8 mouse cellular contexts compared by ENCODE assay signal in genomic region chr7:38166930-38167645, GRCm38 (mm10). TPM values are rescaled to one million over a fixed set of nuclear protein-coding genes. Genes with fewer than 3 reads are reported as not detected.
DNase-seq lines count a peak whose midpoint lies in the region; ATAC-seq and TF ChIP-seq lines count a peak whose summit lies in the region.

No protein-coding gene starts in this region.

- peak overlapping the region; percentile 53 for H3K9ac ChIP-seq in heart, embryonic 14.5 days (ENCODE audit: low read length)
- H3K9ac ChIP-seq in intestine, embryonic 14.5 days (ENCODE audit: low read length) = no peak overlapping the region
- H3K9ac ChIP-seq in midbrain, embryonic 13.5 days (replicated peaks) = no peak overlapping the region

- ATAC-seq in heart, embryonic 14.5 days (ENCODE audit: insufficient number of reproducible peaks, insufficient read depth, low FRiP score, low read depth) = peak; percentile 40; the same call in 1 of the 2 replicates
- ATAC-seq in intestine, embryonic 14.5 days (replicated peaks; ENCODE audit: low FRiP score, low TSS enrichment, low read depth) = 0 out of 2 replicates have a peak, but pooled peaks have one; percentile 53
- ATAC-seq in midbrain, embryonic 13.5 days = 0 out of 2 replicates have a peak, but pooled peaks have one; percentile 46

- TF ChIP-seq CTCF in brain, embryonic 14.5 days (IDR thresholded peaks at IDR 0.05; ENCODE audit: borderline replicate concordance, extremely low read depth, insufficient read depth, insufficient read length) = no peak

- no peaks in the 10 kb centered on the region for H3K36me3 ChIP-seq in heart, embryonic 14.5 days (ENCODE audit: control insufficient read depth, insufficient read depth, low read length)
- no peaks in the 10 kb centered on the region for H3K36me3 ChIP-seq in intestine, embryonic 14.5 days (ENCODE audit: control insufficient read depth, insufficient read depth, low read length)
- H3K36me3 ChIP-seq in midbrain, embryonic 13.5 days = no peaks in the 10 kb centered on the region

- peak overlapping the region; percentile 19 to 30 for H3K4me3 ChIP-seq in heart, embryonic 14.5 days (ENCODE audit: control insufficient read depth in 1 of 2, insufficient read depth in 1 of 2, low read depth in 1 of 2, low read length in 2 of 2)
- H3K4me3 ChIP-seq in intestine, embryonic 14.5 days (ENCODE audit: low read depth, low read length) = peak overlapping the region; percentile 11; the same call in 1 of the 2 replicates
- H3K4me3 ChIP-seq in midbrain, embryonic 13.5 days (replicated peaks) = no peak overlapping the region

- 6% methylated on average over 21 of the region's 21 CpGs for WGBS in heart, embryonic 14.5 days
- 21% methylated on average over 21 of the region's 21 CpGs for WGBS in intestine, embryonic 14.5 days
- 71% methylated on average over 21 of the region's 21 CpGs for WGBS in midbrain, embryonic 13.5 days

- H3K4me2 ChIP-seq in heart, embryonic 14.5 days (ENCODE audit: low read length) = peak overlapping the region; percentile 74
- peak overlapping the region; percentile 45 for H3K4me2 ChIP-seq in intestine, embryonic 14.5 days (ENCODE audit: low read length)
- H3K4me2 ChIP-seq in midbrain, embryonic 13.5 days (replicated peaks) = peak overlapping the region; percentile 16

- TF ChIP-seq POLR2A in brain, embryonic 14.5 days (IDR thresholded peaks at IDR 0.05; ENCODE audit: borderline replicate concordance, extremely low read depth, insufficient read depth, insufficient read length, poor library complexity, severe bottlenecking) = no peak

- DNase-seq in heart, postnatal 36 days = no peak
- DNase-seq in brain, embryonic 14.5 days (ENCODE audit: low read depth) = peak; percentile 24
- DNase-seq in intestine, embryonic 14.5 days (ENCODE audit: low spot score) = peak; percentile 62
- no peak for DNase-seq in spleen, adult 12 weeks (ENCODE audit: low spot score)
- DNase-seq in right cerebral cortex, postnatal 4 days = no peak
- no peak for DNase-seq in layer of hippocampus, adult 18-20 months (ENCODE audit: low spot score in 2 of 2)

- no peak overlapping the region; a peak in 1 of 4 replicates for H3K27ac ChIP-seq in heart, embryonic 14.5 days (replicated peaks in 1 of 2; ENCODE audit: control insufficient read depth in 1 of 2, insufficient read depth in 1 of 2, low read depth in 2 of 2, low read length in 2 of 2)
- no peak overlapping the region for H3K27ac ChIP-seq in intestine, embryonic 14.5 days (ENCODE audit: low read depth)
- H3K27ac ChIP-seq in midbrain, embryonic 13.5 days = no peak overlapping the region

- no peaks in the 10 kb centered on the region for H3K9me3 ChIP-seq in heart, embryonic 14.5 days (ENCODE audit: control insufficient read depth, low read length)
- no peaks in the 10 kb centered on the region for H3K9me3 ChIP-seq in intestine, embryonic 14.5 days (ENCODE audit: control insufficient read depth, low read length)
- no peaks in the 10 kb centered on the region for H3K9me3 ChIP-seq in midbrain, embryonic 13.5 days

- no peaks in the 10 kb centered on the region for H3K27me3 ChIP-seq in heart, embryonic 14.5 days (ENCODE audit: control insufficient read depth, insufficient read depth, low read length)
- H3K27me3 ChIP-seq in intestine, embryonic 14.5 days (replicated peaks; ENCODE audit: control insufficient read depth, insufficient read depth, low read length) = no peaks in the 10 kb centered on the region
- no peaks in the 10 kb centered on the region for H3K27me3 ChIP-seq in midbrain, embryonic 13.5 days

- intact Hi-C loops in heart, postnatal 36 days (cut with DNase I) = no loop called here

- H3K4me1 ChIP-seq in heart, embryonic 14.5 days (ENCODE audit: control insufficient read depth in 2 of 2, insufficient read depth in 2 of 2, low read length in 2 of 2) = peaks cover 8% of the 10 kb centered on the region in 2 experiments
- H3K4me1 ChIP-seq in intestine, embryonic 14.5 days (replicated peaks; ENCODE audit: control insufficient read depth, insufficient read depth, low read length) = no peaks in the 10 kb centered on the region; the same call in 1 of the 2 replicates
- H3K4me1 ChIP-seq in midbrain, embryonic 13.5 days (replicated peaks) = peaks cover 4% of the 10 kb centered on the region; the same call in 1 of the 2 replicates

RNA-seq across cellular contexts. Expression of gene 1600014C10Rik, which starts 15.9 kb away (rescaled TPM):
- 14.4 and 15.2 TPM in 2 replicates for polyA plus RNA-seq in heart, embryonic 14.5 days (2014; fragmentation: Nextera tagmentation; extraction: Ambion mirVana)
- 10 to 100 TPM; 29.2 to 34.7 TPM for total RNA-seq in heart, postnatal 36 days (2021)
- 15.7 and 21.7 TPM in 2 replicates for polyA plus RNA-seq in brain, embryonic 14.5 days (2012; rRNA removed)
- 13.3 and 13.7 TPM in 2 replicates for polyA plus RNA-seq in intestine, embryonic 14.5 days (2014; fragmentation: Nextera tagmentation; extraction: Ambion mirVana)
- 21.7 and 22.6 TPM in 2 replicates for polyA plus RNA-seq in midbrain, embryonic 13.5 days (2015; fragmentation: Nextera tagmentation; extraction: Ambion mirVana)
- total RNA-seq in layer of hippocampus, adult 18-20 months (2021) = 10 to 100 TPM; 26.0 to 27.4 TPM

RNA-seq across cellular contexts. Expression of gene Ccne1, which starts 59.8 kb away (rescaled TPM):
- polyA plus RNA-seq in heart, embryonic 14.5 days (2014; fragmentation: Nextera tagmentation; extraction: Ambion mirVana) = 29.2 and 33.2 TPM in 2 replicates
- total RNA-seq in heart, postnatal 36 days (2021) = 1 to 10 TPM in 1 of 2 experiments, under 1 TPM in 1; 0.70 to 1.5 TPM
- polyA plus RNA-seq in brain, embryonic 14.5 days (2012; rRNA removed) = 12.2 and 14.7 TPM in 2 replicates
- 72.6 and 74.7 TPM in 2 replicates for polyA plus RNA-seq in intestine, embryonic 14.5 days (2014; fragmentation: Nextera tagmentation; extraction: Ambion mirVana)
- 15.7 and 17.6 TPM in 2 replicates for polyA plus RNA-seq in midbrain, embryonic 13.5 days (2015; fragmentation: Nextera tagmentation; extraction: Ambion mirVana)
- total RNA-seq in layer of hippocampus, adult 18-20 months (2021) = 10 to 100 TPM; 14.7 to 15.7 TPM

Comparison
In these comparisons a context has a peak if more than half of its experiments do, and no peak if none do; other contexts are left out.
1. H3K4me2 ChIP-seq: peak in every context shown above with its lines; median percentile 74 in heart, embryonic 14.5 days; 45 in intestine, embryonic 14.5 days; 16 in midbrain, embryonic 13.5 days.
2. DNase-seq: peak in brain, embryonic 14.5 days (single experiment) and intestine, embryonic 14.5 days (single experiment); none in heart, postnatal 36 days (0 of 2), spleen, adult 12 weeks (single experiment), right cerebral cortex, postnatal 4 days (single experiment) and layer of hippocampus, adult 18-20 months (0 of 2).
3. Peak in every context shown above with its lines, with median percentiles within 50 percentile points of each other: ATAC-seq.